15 mouse cellular contexts compared by ENCODE assay signal in genomic region chr7:119976256-119976655, GRCm38 (mm10).
DNase-seq lines count a peak whose midpoint lies in the region; ATAC-seq lines count a peak whose summit lies in the region.
"Had no signal": no experiment of that assay in that cellular context is flagged by ENCODE, and none has a peak within 500 bp of the region (broad histone marks: within the 10 kb centered on the region; RNA-seq: fewer than 3 reads in every experiment).

No protein-coding gene starts in this region.

- no peak overlapping the region for H3K9ac ChIP-seq in forebrain, embryonic 13.5 days
- H3K9ac ChIP-seq: embryonic facial prominence, embryonic 15.5 days; limb, embryonic 13.5 days; neural tube, embryonic 12.5 days; stomach, embryonic 15.5 days had no signal

- H3K4me2 ChIP-seq in forebrain, embryonic 13.5 days = no peak overlapping the region
- H3K4me2 ChIP-seq: embryonic facial prominence, embryonic 15.5 days; limb, embryonic 13.5 days; neural tube, embryonic 12.5 days; stomach, embryonic 15.5 days had no signal

- WGBS in forebrain, embryonic 13.5 days = 89% methylated on average over 6 of the region's 6 CpGs

- H3K27me3 ChIP-seq in forebrain, embryonic 13.5 days = no peaks in the 10 kb centered on the region
- H3K27me3 ChIP-seq: embryonic facial prominence, embryonic 15.5 days; limb, embryonic 13.5 days; neural tube, embryonic 12.5 days; stomach, embryonic 15.5 days had no signal

- no peak for ATAC-seq in forebrain, embryonic 13.5 days
- ATAC-seq: CD4-positive, CD25-positive, alpha-beta regulatory T cell, adult 4 months; forebrain, embryonic 16.5 days had no signal

- H3K9me3 ChIP-seq in forebrain, embryonic 13.5 days (replicated peaks) = no peaks in the 10 kb centered on the region
- H3K9me3 ChIP-seq: embryonic facial prominence, embryonic 15.5 days; limb, embryonic 13.5 days; midbrain, embryonic 10.5 days; neural tube, embryonic 12.5 days; stomach, embryonic 15.5 days had no signal

- DNase-seq in heart, adult 11 months = peak; percentile 87
- no peak for DNase-seq in heart, adult 9 months (ENCODE audit: low spot score in 2 of 2)
- peak; percentile 17 for DNase-seq in lung, postnatal 10 days
- no peak for DNase-seq in lung, adult 18-20 months
- peak; percentile 84 to 93 for DNase-seq in cerebellum, postnatal 10 days
- DNase-seq in kidney, postnatal 25 days = peak; percentile 87 to 92
- DNase-seq in spleen, adult 12 weeks (ENCODE audit: low spot score) = no peak

- no peaks in the 10 kb centered on the region for H3K36me3 ChIP-seq in forebrain, embryonic 13.5 days (ENCODE audit: poor library complexity, severe bottlenecking)
- H3K36me3 ChIP-seq: embryonic facial prominence, embryonic 15.5 days; limb, embryonic 13.5 days; midbrain, embryonic 10.5 days; neural tube, embryonic 12.5 days; stomach, embryonic 15.5 days had no signal

- no peaks in the 10 kb centered on the region for H3K4me1 ChIP-seq in forebrain, embryonic 13.5 days
- H3K4me1 ChIP-seq: embryonic facial prominence, embryonic 15.5 days; limb, embryonic 13.5 days; midbrain, embryonic 10.5 days; neural tube, embryonic 12.5 days; stomach, embryonic 15.5 days had no signal

- no peak overlapping the region for H3K27ac ChIP-seq in forebrain, embryonic 13.5 days
- H3K27ac ChIP-seq: embryonic facial prominence, embryonic 15.5 days; limb, embryonic 13.5 days; midbrain, embryonic 10.5 days; neural tube, embryonic 12.5 days; stomach, embryonic 15.5 days had no signal

- no peak overlapping the region for H3K4me3 ChIP-seq in forebrain, embryonic 13.5 days
- H3K4me3 ChIP-seq: embryonic facial prominence, embryonic 15.5 days; limb, embryonic 13.5 days; midbrain, embryonic 10.5 days; neural tube, embryonic 12.5 days; stomach, embryonic 15.5 days had no signal

Comparison
In these comparisons a context has a peak if more than half of its experiments do, and no peak if none do; other contexts are left out.
1. DNase-seq: peak in heart, adult 11 months (single experiment), lung, postnatal 10 days (single experiment), cerebellum, postnatal 10 days (2 of 2) and kidney, postnatal 25 days (2 of 2); none in heart, adult 9 months (0 of 2), lung, adult 18-20 months (0 of 2) and spleen, adult 12 weeks (single experiment).